Mouse (Mus musculus) cerebellum, adult 2 months (tissue): ENCODE measurements around the gene Sec22c.

Source experiments
- CTCF ChIP-seq: fragments of 200-500 bp; IDR thresholded peaks from 2 replicates; pipeline ENCODE4 v1.5.1; 2011; ENCODE audit warnings: low read depth, mild to moderate bottlenecking, control low read depth, low read length, moderate library complexity, borderline replicate concordance; ENCODE audit not compliant: insufficient read depth
- POLR2A ChIP-seq: fragments of 200-500 bp; IDR thresholded peaks from 2 replicates; pipeline ENCODE4 v1.6.1; 2011; ENCODE audit warnings: low read length, control low read depth, borderline replicate concordance; ENCODE audit not compliant: insufficient read depth

DNA sequence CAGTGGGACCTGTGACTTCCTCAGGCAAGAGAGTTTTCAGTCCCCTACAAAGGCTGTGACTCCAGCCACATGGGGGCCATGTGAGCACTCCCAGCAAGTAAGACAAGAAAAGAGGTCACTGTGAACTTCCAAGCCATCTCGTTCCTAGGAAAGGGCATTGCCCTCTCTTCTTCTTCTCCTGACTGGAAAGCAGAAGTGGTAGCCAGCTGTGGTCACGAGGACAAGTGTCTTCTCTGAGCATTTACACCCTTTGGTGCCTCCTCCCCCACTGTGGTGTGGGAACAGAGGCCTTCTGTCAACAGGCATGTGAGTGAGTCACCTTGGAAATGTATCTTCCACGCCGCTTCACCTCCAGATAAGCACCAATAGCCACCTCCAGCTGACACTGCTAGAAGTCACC is 73.3 kb downstream of the Sec22c start:
- TF ChIP-seq CTCF (no peak), POLR2A (no peak)
